Mouse (Mus musculus) MEL (cell line): ENCODE measurements around the gene Mbnl1.

ENCODE experiments used
- CTCF ChIP-seq, 3 experiments: IDR thresholded peaks in 2 of 3; conservative IDR thresholded peaks in 1 of 3; 2 replicates each; pipeline ENCODE4 v1.5.1; 2011 to 2012; ENCODE audit warnings: low read length in 3 of 3, low read depth in 2 of 3, mild to moderate bottlenecking in 2 of 3, improper control_type of control experiment in 1 of 3, inconsistent platforms in 1 of 3, mixed read lengths in 1 of 3, moderate library complexity in 1 of 3; ENCODE audit not compliant: control insufficient read depth in 1 of 3, insufficient read depth in 1 of 3, poor library complexity in 1 of 3, severe bottlenecking in 1 of 3
- KAT2A ChIP-seq: conservative IDR thresholded peaks from 2 replicates; pipeline ENCODE4 v1.6.1; 2012; ENCODE audit warnings: low read depth, low read length, improper control_type of control experiment, inconsistent platforms

DNA sequence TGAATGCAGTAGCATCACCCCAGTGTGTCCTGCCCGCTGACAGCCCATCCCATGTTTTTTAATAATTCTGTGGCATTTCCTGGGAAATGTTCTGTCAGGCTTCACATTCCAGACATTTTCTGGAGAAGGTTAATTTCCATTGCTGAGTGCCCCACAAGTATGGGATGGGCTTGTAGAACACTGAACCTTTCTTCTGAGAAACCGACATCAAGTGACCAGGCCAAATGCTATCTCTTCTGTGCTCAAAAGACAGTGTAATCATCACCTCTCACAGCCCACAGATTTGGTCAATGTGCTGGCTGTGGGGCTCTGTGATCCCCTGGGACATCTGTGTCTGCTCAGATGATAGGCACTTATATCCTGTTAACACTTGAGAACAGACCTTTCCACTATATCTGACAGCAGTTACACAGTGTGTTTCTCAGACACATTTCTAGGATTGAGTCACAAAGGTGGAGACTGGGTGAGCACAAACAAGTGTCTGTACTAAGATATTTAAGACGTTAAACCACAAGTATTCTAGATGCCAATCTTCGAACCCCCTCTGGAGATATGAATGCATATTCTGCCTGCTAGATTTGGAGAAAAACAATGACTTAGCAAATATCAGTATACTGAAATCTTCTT is 130.4 kb downstream of the Mbnl1 start:
- TF ChIP-seq KAT2A (peak; percentile 57), CTCF (IDR thresholded peaks at IDR 0.05 in 2 of 3, conservative IDR thresholded peaks at IDR 0.05 in 1 of 3; ENCODE audit: control insufficient read depth in 1 of 3, insufficient read depth in 1 of 3, low read depth in 2 of 3, low read length in 3 of 3, poor library complexity in 1 of 3, severe bottlenecking in 1 of 3) (no peak)
